Mouse (Mus musculus) neural tube, embryonic 11.5 days (tissue): Measurements from ENCODE around the gene Lpo. TPM values are rescaled to one million over a fixed set of nuclear protein-coding genes. Genes with fewer than 3 reads are reported as not detected.

ENCODE experiments used
- ATAC-seq: fragments of 200-750 bp; cut with Nextera tagmentation; 2 replicates; pipeline ENCODE4 v1.8.0; 2017; ENCODE audit warnings: moderate number of reproducible peaks, mild to moderate bottlenecking, moderate TSS enrichment, moderate library complexity; ENCODE audit not compliant: insufficient read depth, low FRiP score, low TSS enrichment
- DNase-seq: peaks from one replicate; pipeline ENCODE4 v3.0.0-alpha.2; 2015; ENCODE audit warnings: low spot score
- H3K27ac ChIP-seq: fragments of 300-500 bp; sonication (generic); 2 replicates; pipeline ENCODE4 v1.5.1; 2014; ENCODE audit warnings: low read depth, mild to moderate bottlenecking, low read length
- H3K27me3 ChIP-seq: fragments of 300-500 bp; sonication (generic); 2 replicates; pipeline ENCODE4 v1.6.1; 2014; ENCODE audit warnings: mild to moderate bottlenecking, low read length, mixed read lengths; ENCODE audit not compliant: control insufficient read depth, insufficient read depth
- H3K36me3 ChIP-seq: fragments of 300-500 bp; sonication (generic); 2 replicates; pipeline ENCODE4 v1.6.1; 2014; ENCODE audit warnings: mild to moderate bottlenecking, low read length, moderate library complexity, mixed read lengths; ENCODE audit not compliant: control insufficient read depth, insufficient read depth
- H3K4me1 ChIP-seq: fragments of 300-500 bp; sonication (generic); 2 replicates; pipeline ENCODE4 v1.6.1; 2014; ENCODE audit warnings: low read length, mixed read lengths; ENCODE audit not compliant: control insufficient read depth, insufficient read depth
- H3K4me2 ChIP-seq: fragments of 300-500 bp; sonication (generic); 2 replicates; pipeline ENCODE4 v1.6.1; 2014; ENCODE audit warnings: low read depth, mild to moderate bottlenecking, moderate library complexity
- H3K4me3 ChIP-seq: fragments of 300-500 bp; sonication (generic); 2 replicates; pipeline ENCODE4 v1.5.1; 2014; ENCODE audit warnings: low read depth, low read length
- H3K9ac ChIP-seq: fragments of 300-500 bp; sonication (generic); 2 replicates; pipeline ENCODE4 v1.6.1; 2014; ENCODE audit warnings: mild to moderate bottlenecking, low read length
- H3K9me3 ChIP-seq: fragments of 300-500 bp; sonication (generic); 2 replicates; pipeline ENCODE4 v1.6.1; 2016; ENCODE audit warnings: low read length; ENCODE audit not compliant: control insufficient read depth
- WGBS: fragments of 180-500 bp; shearing (Covaris S2); extraction: QIAGEN DNeasy Blood & Tissue Kit; methylation state at CpG from one replicate; pipeline ENCODE4 v1.1.7; 2014; 5-methylcytosine and 5-hydroxymethylcytosine counted together
- polyA plus RNA-seq: library from polyadenylated mRNA; unstranded; fragments of >200 nt; fragmentation: Nextera tagmentation; extraction: Ambion mirVana; gene quantifications from 2 replicates; pipeline ENCODE4 v1.2.1, GENCODE M21; 2014

The Lpo gene
- polyA plus RNA-seq, 1 experiment from 2014 or later: 0.20 TPM

DNA sequence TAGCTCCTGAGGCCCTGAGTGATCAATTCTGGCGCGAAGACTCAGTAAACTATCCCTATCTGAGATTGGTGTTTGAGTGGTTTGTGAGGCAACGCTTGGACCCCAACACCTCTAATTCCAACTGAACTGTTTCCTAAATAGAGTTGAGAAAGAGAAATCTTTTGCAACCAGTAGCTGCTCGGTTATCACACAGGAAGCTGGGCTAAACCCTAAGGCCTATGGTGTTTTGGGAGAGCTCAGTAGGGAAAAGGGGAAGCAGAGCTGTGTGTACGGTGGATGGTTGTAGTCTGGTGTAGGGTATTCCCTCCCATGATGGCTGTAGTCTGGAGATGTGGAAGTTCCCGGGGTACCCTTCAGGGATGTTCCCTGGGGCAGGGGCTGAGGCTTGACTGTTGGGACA, 38.0 kb downstream of the Lpo start:
- Histone ChIP-seq H3K4me1 (no peaks in the 10 kb centered on the region), H3K27me3 (no peaks in the 10 kb centered on the region), H3K27ac (no peak overlapping the region), H3K4me3 (no peak overlapping the region), H3K4me2 (no peak overlapping the region), H3K9me3 (no peaks in the 10 kb centered on the region), H3K36me3 (no peaks in the 10 kb centered on the region), H3K9ac (no peak overlapping the region)
- 92% methylated on average over 6 of the region's 6 CpGs for WGBS
- DNase-seq: no peak
- no peak for ATAC-seq

DNA sequence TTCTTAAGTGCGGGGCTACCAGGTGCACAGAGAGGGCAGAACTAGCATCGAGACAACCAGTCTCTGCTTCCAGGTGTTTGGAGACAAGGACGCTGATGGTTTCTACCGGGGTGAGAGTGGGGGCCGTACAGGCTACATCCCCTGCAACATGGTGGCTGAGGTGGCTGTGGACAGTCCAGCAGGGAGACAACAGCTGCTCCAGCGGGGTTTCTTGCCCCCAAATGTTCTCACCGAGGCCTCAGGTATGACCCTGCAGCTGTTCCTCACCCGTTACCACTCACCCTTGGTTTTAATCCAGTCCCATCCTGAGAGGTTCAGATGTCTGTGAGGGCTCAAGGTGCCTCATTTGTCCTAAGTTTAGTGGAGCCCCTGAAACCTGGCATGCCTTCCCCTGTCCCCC, 48.0 kb downstream of the Lpo start:
- DNase-seq: no peak
- Histone ChIP-seq H3K4me2 (no peak overlapping the region), H3K27me3 (peaks cover 2% of the 10 kb centered on the region; the same call in 1 of the 2 replicates), H3K4me1 (peaks cover 3% of the 10 kb centered on the region; the same call in 1 of the 2 replicates), H3K9ac (no peak overlapping the region), H3K9me3 (no peaks in the 10 kb centered on the region), H3K4me3 (no peak overlapping the region), H3K36me3 (no peaks in the 10 kb centered on the region), H3K27ac (no peak overlapping the region)
- 81% methylated on average over 8 of the region's 8 CpGs for WGBS
- no peak for ATAC-seq

DNA sequence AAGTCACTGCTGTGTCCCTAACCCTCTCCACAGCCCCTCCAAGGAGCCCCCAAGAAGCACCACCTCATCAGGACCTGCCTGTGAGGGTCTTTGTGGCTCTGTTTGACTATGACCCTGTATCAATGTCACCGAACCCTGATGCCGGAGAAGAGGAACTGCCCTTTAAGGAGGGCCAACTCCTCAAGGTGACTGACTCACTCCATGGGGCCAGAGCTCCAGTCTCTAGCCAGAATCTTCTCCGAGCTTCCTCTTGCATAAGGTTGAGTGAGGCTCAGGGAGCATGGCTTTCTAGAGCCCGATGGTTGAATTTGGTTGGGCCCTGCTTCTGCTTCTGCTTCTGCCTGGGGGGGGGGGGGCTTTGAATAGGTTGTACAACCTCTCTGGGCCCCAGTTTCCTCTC, 48.7 kb downstream of the Lpo start:
- no peak overlapping the region for H3K27ac ChIP-seq
- ATAC-seq (no peak), DNase-seq (no peak)
- no peak overlapping the region for H3K9ac ChIP-seq
- peaks cover 2% of the 10 kb centered on the region; the same call in 1 of the 2 replicates for H3K27me3 ChIP-seq
- H3K4me1 ChIP-seq: peaks cover 3% of the 10 kb centered on the region; the same call in 1 of the 2 replicates
- H3K4me2 ChIP-seq: no peak overlapping the region
- H3K36me3 ChIP-seq: no peaks in the 10 kb centered on the region
- no peak overlapping the region for H3K4me3 ChIP-seq
- no peaks in the 10 kb centered on the region for H3K9me3 ChIP-seq
- WGBS: 77% methylated on average over 4 of the region's 4 CpGs

DNA sequence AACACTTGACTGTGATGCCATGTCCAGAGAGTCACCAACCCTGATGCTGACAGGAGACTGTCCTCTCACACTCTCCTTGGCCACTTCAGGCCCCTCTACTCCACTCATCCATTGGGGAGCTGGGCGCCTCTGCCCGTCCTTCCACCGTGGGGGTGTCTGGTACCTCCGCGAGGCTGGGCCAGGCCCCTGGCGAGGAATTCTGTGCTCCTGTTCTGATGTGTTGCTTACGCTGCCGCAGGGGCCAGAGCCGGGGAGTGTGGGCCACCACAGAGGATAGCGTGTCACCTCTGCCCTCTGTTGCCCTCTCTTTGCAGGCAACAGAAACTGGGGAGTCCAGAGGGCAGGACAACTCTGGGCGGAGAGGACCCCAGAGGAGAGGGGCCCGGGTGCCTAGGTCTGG, 49.2 kb downstream of the Lpo start:
- H3K27ac ChIP-seq: no peak overlapping the region
- no peak overlapping the region for H3K4me3 ChIP-seq
- WGBS: 39% methylated on average over 12 of the region's 12 CpGs
- H3K9me3 ChIP-seq: no peaks in the 10 kb centered on the region
- peak overlapping the region; percentile 46 for H3K4me2 ChIP-seq
- H3K36me3 ChIP-seq: no peaks in the 10 kb centered on the region
- no peak for ATAC-seq
- H3K9ac ChIP-seq: no peak overlapping the region; the same call in 1 of the 2 replicates
- H3K4me1 ChIP-seq: peaks cover 3% of the 10 kb centered on the region; the same call in 1 of the 2 replicates
- no peak for DNase-seq
- H3K27me3 ChIP-seq: peaks cover 2% of the 10 kb centered on the region; the same call in 1 of the 2 replicates

DNA sequence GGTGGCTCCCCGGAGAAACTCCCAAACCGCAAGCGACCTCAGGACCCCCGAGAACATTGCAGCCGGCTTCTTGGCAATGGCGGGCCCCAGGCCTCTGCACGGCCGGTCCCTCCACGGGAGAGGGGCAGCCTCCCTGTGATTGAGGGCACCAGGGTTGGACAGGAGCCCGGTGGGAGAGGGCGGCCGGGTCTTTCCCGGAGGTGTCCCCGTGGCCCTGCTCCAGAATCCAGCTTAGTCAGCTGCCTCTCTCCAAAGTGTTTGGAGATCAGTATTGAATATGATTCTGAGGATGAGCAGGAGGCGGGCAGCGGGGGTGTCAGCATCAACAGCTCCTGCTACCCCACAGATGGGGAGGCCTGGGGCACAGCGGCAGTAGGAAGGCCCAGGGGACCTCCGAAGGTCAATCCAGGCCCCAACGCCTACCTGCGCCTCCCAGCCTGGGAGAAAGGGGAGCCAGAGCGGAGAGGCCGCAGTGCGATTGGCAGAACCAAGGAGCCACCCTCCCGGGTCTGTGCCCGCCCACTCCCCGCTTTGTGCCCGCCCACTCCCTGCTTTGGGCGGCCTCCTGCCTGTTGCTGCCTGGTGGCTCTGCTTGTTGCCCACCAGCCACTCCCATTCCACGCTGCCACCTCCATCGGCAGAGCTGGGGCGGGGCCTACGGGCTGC, 49.9 kb downstream of the Lpo start:
- WGBS: 9% methylated on average over 30 of the region's 32 CpGs
- no peak overlapping the region for H3K27ac ChIP-seq
- peak overlapping the region; percentile 20 for H3K4me3 ChIP-seq
- peak; percentile 65; the same call in 1 of the 2 replicates for ATAC-seq
- H3K9me3 ChIP-seq: no peaks in the 10 kb centered on the region
- H3K36me3 ChIP-seq: no peaks in the 10 kb centered on the region
- peaks cover 3% of the 10 kb centered on the region; the same call in 1 of the 2 replicates for H3K4me1 ChIP-seq
- H3K27me3 ChIP-seq: peaks cover 2% of the 10 kb centered on the region; the same call in 1 of the 2 replicates
- DNase-seq: peak; percentile 75
- H3K4me2 ChIP-seq: peak overlapping the region; percentile 46
- peak overlapping the region; percentile 62 for H3K9ac ChIP-seq

DNA sequence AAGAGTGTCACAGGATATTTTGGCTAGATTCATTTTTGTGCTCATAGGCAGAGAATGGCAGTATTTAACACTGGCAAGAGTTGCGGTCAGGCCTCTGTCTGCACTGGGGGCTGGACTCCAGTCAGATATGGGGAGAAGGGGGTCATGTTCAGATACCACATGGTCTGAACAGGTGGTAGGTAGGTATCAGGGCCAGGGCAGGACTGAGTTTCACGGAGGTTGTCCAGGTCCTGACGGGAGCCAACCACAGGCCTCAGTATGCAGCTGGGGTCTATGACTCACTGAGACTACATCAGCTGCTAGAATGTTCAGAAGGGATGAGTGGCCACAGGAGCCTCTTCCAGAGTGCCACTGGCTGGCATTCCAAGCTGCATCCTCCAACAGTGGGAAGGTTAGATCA, 55.7 kb downstream of the Lpo start:
- no peak overlapping the region for H3K4me2 ChIP-seq
- no peak overlapping the region for H3K9ac ChIP-seq
- H3K4me1 ChIP-seq: no peaks in the 10 kb centered on the region
- no peak overlapping the region for H3K27ac ChIP-seq
- ATAC-seq: no peak
- no peak for DNase-seq
- no peaks in the 10 kb centered on the region for H3K9me3 ChIP-seq
- no peaks in the 10 kb centered on the region for H3K27me3 ChIP-seq
- no peaks in the 10 kb centered on the region for H3K36me3 ChIP-seq
- 89% methylated on average over 3 of the region's 3 CpGs for WGBS
- H3K4me3 ChIP-seq: no peak overlapping the region

DNA sequence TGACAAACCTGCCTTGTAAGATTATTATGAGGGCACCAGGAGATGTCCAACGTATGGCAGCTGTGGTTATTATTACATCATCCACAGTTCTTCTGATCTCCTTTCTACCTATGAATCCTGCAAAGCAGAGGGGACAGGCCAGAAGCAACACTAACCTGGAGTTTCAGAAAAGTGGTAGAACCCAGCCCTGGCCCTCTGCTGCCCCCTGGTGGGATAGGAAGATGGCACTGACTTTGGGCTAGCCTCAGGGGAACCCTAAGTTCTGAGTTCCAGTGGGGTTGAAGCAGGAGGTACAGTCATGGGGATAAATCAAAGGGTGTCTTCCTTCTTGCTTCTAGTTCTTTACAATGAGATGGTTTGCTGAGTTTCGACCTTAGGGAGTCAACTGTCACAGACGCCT, 57.1 kb downstream of the Lpo start:
- Histone ChIP-seq H3K9me3 (no peaks in the 10 kb centered on the region), H3K4me3 (no peak overlapping the region), H3K36me3 (no peaks in the 10 kb centered on the region), H3K27me3 (peaks cover 6% of the 10 kb centered on the region), H3K4me2 (no peak overlapping the region), H3K27ac (no peak overlapping the region), H3K4me1 (no peaks in the 10 kb centered on the region), H3K9ac (no peak overlapping the region)
- WGBS: 61% methylated on average over 3 of the region's 3 CpGs
- no peak for ATAC-seq
- peak; percentile 62 for DNase-seq

DNA sequence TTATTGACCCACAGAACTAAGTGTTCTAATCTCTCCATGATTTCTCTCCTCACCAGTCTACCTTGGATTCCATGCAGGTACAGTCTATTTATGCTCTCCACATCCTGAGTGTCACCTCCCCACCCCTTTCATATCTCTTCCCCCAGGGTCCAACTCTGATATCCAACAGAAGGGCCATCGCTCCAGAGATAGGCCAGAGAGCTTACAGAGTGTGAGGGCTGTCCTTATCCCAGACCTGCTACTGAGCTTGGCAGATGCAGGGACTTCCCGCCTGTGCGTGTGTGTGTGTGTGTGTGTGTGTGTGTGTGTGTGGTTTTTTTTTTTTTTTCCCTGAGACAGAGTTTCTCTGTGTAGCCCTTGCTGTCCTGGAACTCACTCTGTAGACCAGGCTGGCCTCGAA, 59.3 kb downstream of the Lpo start:
- WGBS: 81% methylated on average over 4 of the region's 4 CpGs
- Histone ChIP-seq H3K27me3 (peaks cover 28% of the 10 kb centered on the region), H3K9me3 (no peaks in the 10 kb centered on the region), H3K36me3 (no peaks in the 10 kb centered on the region), H3K9ac (no peak overlapping the region), H3K4me1 (peaks cover 8% of the 10 kb centered on the region; the same call in 1 of the 2 replicates), H3K27ac (no peak overlapping the region), H3K4me2 (no peak overlapping the region), H3K4me3 (no peak overlapping the region)
- ATAC-seq (no peak), DNase-seq (no peak)
